19 mouse cellular contexts compared by ENCODE assay signal in genomic region chr14:118338071-118338470, GRCm38 (mm10).
"Had no signal": no experiment of that assay in that cellular context is flagged by ENCODE, and none has a peak within 500 bp of the region (broad histone marks: within the 10 kb centered on the region; RNA-seq: fewer than 3 reads in every experiment).

No protein-coding gene starts in this region.

- H3K9me3 ChIP-seq: liver, embryonic 15.5 days; lung, embryonic 15.5 days; midbrain, embryonic 13.5 days; midbrain, embryonic 15.5 days; neural tube, embryonic 12.5 days; stomach, embryonic 15.5 days had no signal

- H3K9ac ChIP-seq: liver, embryonic 15.5 days; liver, postnatal 0 days; lung, embryonic 15.5 days; midbrain, embryonic 13.5 days; midbrain, embryonic 15.5 days; neural tube, embryonic 12.5 days; stomach, embryonic 15.5 days had no signal

- H3K4me1 ChIP-seq: liver, embryonic 15.5 days; lung, embryonic 15.5 days; megakaryocyte, embryonic 14.5 days; midbrain, embryonic 13.5 days; midbrain, embryonic 15.5 days; neural tube, embryonic 12.5 days; stomach, embryonic 15.5 days had no signal

- H3K27me3 ChIP-seq: liver, embryonic 15.5 days; lung, embryonic 15.5 days; megakaryocyte, embryonic 14.5 days; midbrain, embryonic 13.5 days; midbrain, embryonic 15.5 days; neural tube, embryonic 12.5 days; stomach, embryonic 15.5 days had no signal

- DNase-seq: liver, postnatal 0 days; lung, adult 2 months; lung, postnatal 14 days; lung, postnatal 36 days; right cerebral cortex, postnatal 14 days; thymus, adult 2 months; thymus, postnatal 25 days; thymus, postnatal 4 days had no signal

- H3K27ac ChIP-seq: liver, embryonic 15.5 days; lung, embryonic 15.5 days; macrophage; midbrain, embryonic 13.5 days; midbrain, embryonic 15.5 days; neural tube, embryonic 12.5 days; stomach, embryonic 15.5 days; stomach, postnatal 0 days had no signal

- H3K36me3 ChIP-seq: liver, embryonic 15.5 days; lung, embryonic 15.5 days; midbrain, embryonic 13.5 days; midbrain, embryonic 15.5 days; neural tube, embryonic 12.5 days; stomach, embryonic 15.5 days had no signal

- H3K4me2 ChIP-seq: liver, embryonic 15.5 days; lung, embryonic 15.5 days; midbrain, embryonic 11.5 days; midbrain, embryonic 13.5 days; midbrain, embryonic 15.5 days; neural tube, embryonic 12.5 days; stomach, embryonic 15.5 days had no signal

- H3K4me3 ChIP-seq: liver, embryonic 15.5 days; lung, embryonic 15.5 days; megakaryocyte, embryonic 14.5 days; midbrain, embryonic 13.5 days; midbrain, embryonic 15.5 days; neural tube, embryonic 12.5 days; stomach, embryonic 15.5 days had no signal

- ATAC-seq: liver, postnatal 0 days; lung, postnatal 0 days; midbrain, embryonic 13.5 days; midbrain, embryonic 15.5 days had no signal
